Mouse (Mus musculus) lung, embryonic 16.5 days (tissue): Measurements from ENCODE around the gene Dad1. TPM values are rescaled to one million over a fixed set of nuclear protein-coding genes. Genes with fewer than 3 reads are reported as not detected.

Experiments
- ATAC-seq: fragments of 200-750 bp; cut with Nextera tagmentation; 2 replicates; pipeline ENCODE4 v1.8.0; 2017; ENCODE audit warnings: low read depth, mild to moderate bottlenecking, moderate library complexity
- H3K27ac ChIP-seq: fragments of 300-500 bp; sonication (generic); 2 replicates; pipeline ENCODE4 v1.5.1; 2014; ENCODE audit warnings: mild to moderate bottlenecking, control low read depth, low read length
- H3K27me3 ChIP-seq: fragments of 300-500 bp; sonication (generic); 2 replicates; pipeline ENCODE4 v1.6.1; 2014; ENCODE audit warnings: low read depth, low read length, mixed read lengths; ENCODE audit not compliant: control insufficient read depth, insufficient read depth
- H3K36me3 ChIP-seq: fragments of 300-500 bp; sonication (generic); 2 replicates; pipeline ENCODE4 v1.6.1; 2014; ENCODE audit warnings: low read length; ENCODE audit not compliant: control insufficient read depth, insufficient read depth
- H3K4me1 ChIP-seq: fragments of 300-500 bp; sonication (generic); replicated peaks from 2 replicates; pipeline ENCODE4 v1.6.1; 2014; ENCODE audit warnings: low read length, mixed read lengths; ENCODE audit not compliant: control insufficient read depth, insufficient read depth
- H3K4me2 ChIP-seq: fragments of 300-500 bp; sonication (generic); 2 replicates; pipeline ENCODE4 v1.6.1; 2014; ENCODE audit warnings: low read depth, low read length, control low read depth
- H3K4me3 ChIP-seq: fragments of 300-500 bp; sonication (generic); 2 replicates; pipeline ENCODE4 v1.5.1; 2014; ENCODE audit warnings: mild to moderate bottlenecking, low read length, control low read depth
- H3K9ac ChIP-seq: fragments of 300-500 bp; sonication (generic); 2 replicates; pipeline ENCODE4 v1.6.1; 2014; ENCODE audit warnings: low read length, control low read depth
- H3K9me3 ChIP-seq: fragments of 300-500 bp; sonication (generic); 2 replicates; pipeline ENCODE4 v1.6.1; 2016; ENCODE audit warnings: low read length; ENCODE audit not compliant: control insufficient read depth
- WGBS: fragments of 180-500 bp; shearing (Covaris S2); extraction: QIAGEN DNeasy Blood & Tissue Kit; methylation state at CpG from one replicate; pipeline ENCODE4 v1.1.7; 2014; 5-methylcytosine and 5-hydroxymethylcytosine counted together
- polyA plus RNA-seq: library from polyadenylated mRNA; unstranded; fragments of >200 nt; fragmentation: Nextera tagmentation; extraction: Ambion mirVana; gene quantifications from 2 replicates; pipeline ENCODE4 v1.2.1, GENCODE M21; 2015

The Dad1 gene
- polyA plus RNA-seq, 1 experiment from 2014 or later, result 430 TPM

DNA sequence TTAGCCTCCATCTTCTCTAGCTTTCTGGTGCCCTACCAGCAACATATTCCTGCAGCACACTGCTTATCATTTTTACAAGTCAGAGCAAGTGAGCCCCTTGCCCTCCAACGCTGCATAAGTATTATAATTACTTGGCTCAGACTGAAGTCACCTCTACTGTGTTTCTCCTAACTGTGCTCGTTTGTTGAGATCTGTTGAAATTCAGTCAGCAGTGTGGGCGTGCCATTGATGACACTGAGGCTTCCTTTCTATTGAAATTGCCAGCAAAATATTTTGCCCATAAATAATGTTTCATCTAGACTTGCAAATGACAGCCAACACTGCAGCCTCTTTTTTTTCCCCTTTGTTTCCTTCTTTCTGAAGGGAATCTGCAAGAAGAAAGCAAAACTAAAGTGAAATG is 56.2 kb downstream of the Dad1 start:
- Histone ChIP-seq H3K9ac (no peak overlapping the region), H3K27ac (no peak overlapping the region), H3K36me3 (no peaks in the 10 kb centered on the region), H3K4me3 (no peak overlapping the region), H3K4me1 (0 out of 2 replicates have a peak, but pooled peaks cover 8% of the 10 kb centered on the region), H3K27me3 (no peaks in the 10 kb centered on the region), H3K9me3 (no peaks in the 10 kb centered on the region), H3K4me2 (no peak overlapping the region)
- 57% methylated on average over 3 of the region's 3 CpGs for WGBS
- no peak for ATAC-seq

DNA sequence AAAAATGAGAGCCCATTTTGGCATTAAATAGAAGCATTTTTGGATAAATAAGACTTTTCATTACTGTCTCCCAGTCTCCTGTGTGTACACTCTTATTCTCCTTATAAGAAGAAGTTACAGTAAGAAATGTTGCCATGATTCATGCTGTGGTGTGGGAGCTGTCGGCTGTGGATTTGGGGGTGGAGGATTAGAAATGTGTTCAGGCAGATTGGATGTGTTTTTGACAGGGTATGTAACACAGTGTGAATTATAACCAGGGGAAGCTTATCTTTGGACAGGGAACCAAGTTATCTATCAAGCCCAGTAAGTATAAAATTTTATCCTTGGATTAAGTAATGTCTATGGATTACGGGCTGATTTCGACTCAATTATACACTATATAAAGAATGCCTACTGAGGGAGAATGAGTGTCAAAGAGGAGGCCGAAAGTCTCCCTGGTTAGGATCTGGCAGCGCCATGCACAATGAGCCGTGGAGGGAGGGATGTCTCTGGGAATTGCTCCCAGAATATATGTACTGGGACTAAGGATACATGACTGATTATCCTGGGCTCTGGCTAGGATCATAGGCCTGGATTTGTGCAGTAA is 58.0 kb downstream of the Dad1 start:
- H3K9me3 ChIP-seq, result no peaks in the 10 kb centered on the region
- no peak overlapping the region for H3K4me3 ChIP-seq
- H3K4me1 ChIP-seq, result 0 out of 2 replicates have a peak, but pooled peaks cover 8% of the 10 kb centered on the region
- H3K27ac ChIP-seq, result no peak overlapping the region
- ATAC-seq, result no peak
- WGBS, result 75% methylated on average over 6 of the region's 6 CpGs
- H3K9ac ChIP-seq, result no peak overlapping the region
- no peaks in the 10 kb centered on the region for H3K27me3 ChIP-seq
- H3K36me3 ChIP-seq, result no peaks in the 10 kb centered on the region
- H3K4me2 ChIP-seq, result no peak overlapping the region

DNA sequence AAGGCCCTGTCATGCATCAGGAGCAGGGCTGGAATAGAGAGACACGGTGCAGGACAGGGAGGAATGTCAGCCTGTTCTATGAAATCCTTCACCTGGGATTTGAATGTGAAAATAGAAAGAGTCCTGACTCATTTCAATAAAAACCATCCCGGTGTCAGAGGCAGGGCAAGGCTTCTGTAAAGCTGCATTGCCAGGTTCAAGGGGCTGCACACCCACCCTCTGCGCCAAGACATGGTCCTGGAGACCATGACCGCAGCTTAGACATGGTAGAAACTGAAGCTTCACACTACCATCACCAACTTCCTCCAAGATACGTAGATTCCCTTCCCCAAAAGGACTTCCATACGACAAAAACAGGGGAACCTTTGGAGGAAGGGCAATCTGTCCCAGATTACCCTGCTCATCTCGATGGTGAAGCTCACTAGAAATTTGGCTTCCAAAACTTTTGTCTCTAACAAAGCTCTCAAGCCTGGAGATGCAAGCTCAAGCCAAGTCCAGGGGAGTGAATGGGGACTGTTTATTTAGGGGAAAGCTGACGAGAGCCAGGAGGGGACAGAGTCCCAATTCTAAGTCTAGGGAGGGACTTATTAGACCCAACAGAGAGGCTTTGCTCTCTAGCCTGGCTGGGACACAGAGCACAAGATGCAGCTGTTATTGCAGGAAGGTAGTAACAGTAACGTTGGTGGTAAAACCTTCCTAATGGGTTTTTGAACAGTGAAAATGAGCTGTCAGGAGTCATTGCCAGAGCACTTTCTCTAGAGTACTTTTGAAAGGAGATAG is 60.4 kb downstream of the Dad1 start:
- no peak overlapping the region for H3K27ac ChIP-seq
- H3K4me3 ChIP-seq, result no peak overlapping the region
- no peak for ATAC-seq
- no peaks in the 10 kb centered on the region for H3K36me3 ChIP-seq
- no peak overlapping the region for H3K9ac ChIP-seq
- no peaks in the 10 kb centered on the region for H3K27me3 ChIP-seq
- H3K4me1 ChIP-seq, result 0 out of 2 replicates have a peak, but pooled peaks cover 8% of the 10 kb centered on the region
- H3K9me3 ChIP-seq, result no peaks in the 10 kb centered on the region
- 68% methylated on average over 9 of the region's 9 CpGs for WGBS
- no peak overlapping the region for H3K4me2 ChIP-seq

DNA sequence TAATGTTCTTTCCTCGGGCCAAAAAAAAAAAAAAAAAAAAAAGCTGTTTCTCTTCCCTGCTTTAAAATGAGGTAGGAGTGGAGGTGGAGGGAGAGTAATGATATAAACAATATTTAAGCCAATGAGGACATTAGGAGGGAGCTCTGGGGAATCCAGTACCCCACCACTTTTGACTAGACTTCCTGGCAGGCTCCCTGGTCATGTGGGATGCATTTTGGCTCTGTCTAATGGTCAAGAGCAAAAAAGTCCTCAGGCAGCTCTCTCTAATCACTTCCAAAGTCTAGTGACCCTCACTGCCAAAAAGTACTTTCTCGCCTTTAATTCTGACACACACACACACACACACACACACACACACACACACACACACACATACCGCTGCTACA is 61.4 kb downstream of the Dad1 start:
- 24% methylated on average over 3 of the region's 3 CpGs for WGBS
- no peak overlapping the region for H3K9ac ChIP-seq
- H3K36me3 ChIP-seq, result no peaks in the 10 kb centered on the region
- no peak overlapping the region for H3K4me2 ChIP-seq
- peak; percentile 85 for ATAC-seq
- no peak overlapping the region for H3K4me3 ChIP-seq
- no peak overlapping the region for H3K27ac ChIP-seq
- H3K4me1 ChIP-seq, result 0 out of 2 replicates have a peak, but pooled peaks cover 8% of the 10 kb centered on the region
- H3K27me3 ChIP-seq, result no peaks in the 10 kb centered on the region
- no peaks in the 10 kb centered on the region for H3K9me3 ChIP-seq

DNA sequence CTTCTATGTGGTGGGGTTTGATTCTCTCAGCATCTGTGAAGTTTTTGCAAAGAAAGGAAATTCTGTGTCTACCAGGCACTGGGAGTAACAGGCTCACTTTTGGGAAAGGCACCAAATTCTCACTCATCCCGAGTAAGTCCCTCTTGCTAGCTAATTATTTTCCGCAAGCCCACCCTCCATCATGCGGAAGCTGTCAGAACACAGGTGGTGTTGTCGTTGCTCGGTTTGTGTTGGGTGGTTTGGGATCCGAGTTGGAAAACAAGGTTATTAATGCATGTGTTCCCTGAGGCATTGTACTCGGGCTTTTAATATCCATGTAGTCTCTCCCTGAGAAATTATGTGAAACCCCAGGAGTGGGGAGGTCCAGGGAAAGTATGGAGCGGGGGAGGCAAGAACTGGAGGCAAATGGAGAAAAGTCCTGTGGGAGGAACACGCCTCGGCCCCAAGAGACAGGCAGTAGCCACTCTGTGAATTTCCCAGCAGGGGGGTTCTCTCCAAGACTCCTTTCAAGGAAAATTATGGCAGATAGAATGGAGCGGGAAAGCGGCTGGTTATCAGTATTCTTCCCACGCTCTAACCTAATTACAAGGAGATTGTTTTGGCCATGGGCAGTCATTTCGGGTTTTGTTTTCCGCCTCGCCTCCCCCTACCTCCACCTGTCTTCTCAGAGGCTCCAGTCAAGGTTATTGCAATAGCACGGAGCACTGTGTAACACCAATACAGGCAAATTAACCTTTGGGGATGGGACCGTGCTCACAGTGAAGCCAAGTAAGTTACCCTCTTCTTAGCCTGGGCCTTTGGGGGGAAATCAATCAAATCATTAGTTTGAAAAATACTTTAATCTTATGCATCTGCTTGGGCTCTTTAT is 62.1 kb downstream of the Dad1 start:
- ATAC-seq, result peak; percentile 21; the same call in 1 of the 2 replicates
- Histone ChIP-seq H3K4me3 (no peak overlapping the region), H3K9me3 (no peaks in the 10 kb centered on the region), H3K4me1 (0 out of 2 replicates have a peak, but pooled peaks cover 8% of the 10 kb centered on the region), H3K4me2 (no peak overlapping the region), H3K27ac (no peak overlapping the region), H3K9ac (no peak overlapping the region), H3K36me3 (no peaks in the 10 kb centered on the region), H3K27me3 (no peaks in the 10 kb centered on the region)
- WGBS, result 65% methylated on average over 18 of the region's 18 CpGs

DNA sequence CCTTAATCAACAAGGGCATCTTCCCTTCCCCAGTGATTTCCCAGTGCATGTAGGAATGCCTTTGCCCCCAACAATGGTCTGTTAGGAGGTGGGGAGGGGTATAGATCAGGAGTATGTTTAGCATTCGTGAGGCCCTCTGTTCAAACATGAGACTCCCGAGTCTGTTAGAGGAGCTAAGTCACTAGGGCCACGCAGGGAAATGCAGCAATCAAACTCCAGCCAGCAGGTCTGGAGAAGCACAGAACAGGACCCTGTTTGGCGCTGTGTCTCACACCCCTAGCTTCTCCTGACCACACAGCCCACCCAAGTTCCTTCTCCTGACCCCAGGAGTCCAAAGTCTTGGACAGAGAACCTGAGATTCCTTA is 62.9 kb downstream of the Dad1 start:
- Histone ChIP-seq H3K4me2 (no peak overlapping the region), H3K9me3 (no peaks in the 10 kb centered on the region), H3K36me3 (no peaks in the 10 kb centered on the region), H3K27me3 (no peaks in the 10 kb centered on the region), H3K9ac (no peak overlapping the region), H3K4me1 (0 out of 2 replicates have a peak, but pooled peaks cover 8% of the 10 kb centered on the region), H3K4me3 (no peak overlapping the region), H3K27ac (peak overlapping the region; percentile 34)
- ATAC-seq, result no peak
- WGBS, result 35% methylated on average over 4 of the region's 4 CpGs

DNA sequence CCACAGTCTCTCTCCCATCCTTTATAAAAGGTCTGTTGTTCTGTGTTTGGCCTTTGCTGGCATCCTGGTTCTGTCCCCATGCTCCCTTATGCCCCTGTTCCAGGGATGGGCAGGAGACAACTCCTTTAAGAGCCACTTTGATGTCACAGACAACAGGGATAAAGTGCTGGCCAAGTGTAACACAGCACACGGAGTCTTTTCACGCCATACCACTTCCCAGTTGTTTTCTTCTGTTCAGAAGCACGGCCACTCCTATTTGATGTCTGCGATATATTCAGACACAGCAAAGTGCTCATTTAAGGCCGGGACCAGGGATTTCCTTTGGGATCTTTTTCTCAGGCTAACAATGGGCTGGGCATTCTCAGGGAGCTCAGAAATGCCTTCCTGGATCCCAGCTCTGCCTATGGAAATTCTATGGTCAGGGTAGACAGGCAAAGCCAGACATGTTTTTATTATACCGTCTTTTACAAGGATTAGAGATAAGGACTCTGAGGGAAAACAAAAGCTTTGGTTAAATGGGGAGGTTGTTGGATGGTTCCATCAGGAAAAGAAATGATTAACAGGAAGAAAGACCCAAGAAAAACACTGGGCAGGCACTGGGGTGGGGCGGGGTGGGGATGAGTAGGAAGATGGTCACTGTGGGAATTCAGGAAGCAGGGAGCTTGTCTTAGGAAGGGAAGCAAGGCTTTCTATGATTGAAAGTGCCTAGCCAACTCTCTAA is 63.4 kb downstream of the Dad1 start:
- Histone ChIP-seq H3K9ac (no peak overlapping the region), H3K4me3 (no peak overlapping the region), H3K4me2 (no peak overlapping the region), H3K36me3 (no peaks in the 10 kb centered on the region), H3K4me1 (0 out of 2 replicates have a peak, but pooled peaks cover 8% of the 10 kb centered on the region), H3K27ac (peak overlapping the region; percentile 41), H3K27me3 (no peaks in the 10 kb centered on the region), H3K9me3 (no peaks in the 10 kb centered on the region)
- WGBS, result 49% methylated on average over 7 of the region's 7 CpGs
- peak; percentile 39 for ATAC-seq

DNA sequence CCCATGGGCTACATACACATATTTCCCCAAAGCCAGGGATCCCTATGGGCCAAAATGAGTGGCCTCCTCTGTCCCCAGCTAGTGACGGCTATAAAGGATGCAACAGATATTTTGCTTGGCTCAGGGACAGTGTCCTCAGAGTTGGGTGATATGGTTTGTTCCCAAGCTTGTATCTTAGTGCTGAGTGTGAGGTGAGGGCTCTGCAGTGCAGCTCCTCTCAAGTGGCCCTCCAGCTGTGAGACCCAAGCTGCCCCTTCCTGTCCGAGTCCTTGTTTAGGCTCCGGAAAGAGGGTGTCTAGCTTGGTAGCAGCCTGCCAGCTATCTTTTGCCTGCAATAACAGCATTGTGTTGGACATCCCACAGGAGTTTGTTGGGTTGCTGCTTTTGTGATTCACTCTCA is 64.6 kb downstream of the Dad1 start:
- WGBS, result 50% methylated on average over 3 of the region's 3 CpGs
- no peak for ATAC-seq
- no peaks in the 10 kb centered on the region for H3K27me3 ChIP-seq
- no peak overlapping the region for H3K9ac ChIP-seq
- peaks cover 6% of the 10 kb centered on the region; the same call in 1 of the 2 replicates for H3K4me1 ChIP-seq
- no peaks in the 10 kb centered on the region for H3K9me3 ChIP-seq
- no peak overlapping the region for H3K4me3 ChIP-seq
- no peaks in the 10 kb centered on the region for H3K36me3 ChIP-seq
- H3K27ac ChIP-seq, result no peak overlapping the region
- no peak overlapping the region for H3K4me2 ChIP-seq
